Mouse (Mus musculus): ENCODE data around the gene Vegfa.

DNA sequence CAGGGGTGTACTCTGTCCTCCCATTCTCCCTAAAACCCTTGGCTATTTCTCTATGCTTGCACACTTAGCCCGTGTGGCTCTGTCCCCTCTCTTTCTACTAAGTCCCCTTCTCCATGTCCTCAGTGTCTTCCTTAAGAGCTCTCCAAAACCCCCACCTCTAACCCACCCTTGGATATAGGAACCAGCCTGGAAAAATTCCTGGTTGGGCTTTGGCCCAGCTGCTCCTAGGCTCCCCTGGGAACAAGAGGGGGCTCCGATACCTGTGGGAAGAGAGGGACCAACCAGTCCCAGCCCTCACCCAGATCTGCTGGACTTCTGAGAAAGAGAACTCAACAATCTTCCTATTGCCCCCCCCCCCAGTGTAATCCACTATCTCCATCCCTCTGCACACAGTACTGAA, 1.4 kb upstream of the Vegfa start:
- TF ChIP-seq POLR2A (IDR thresholded peaks at IDR 0.05; ENCODE audit: extremely low read depth, insufficient read depth, low read length) (no peak), CTCF (IDR thresholded peaks at IDR 0.05; ENCODE audit: low read depth, low read length) (no peak)

Measured in liver, adult 2 months (tissue).